Mouse (Mus musculus): ENCODE results near the gene Polk. TPM values are rescaled to one million over a fixed set of nuclear protein-coding genes. Genes with fewer than 3 reads are reported as not detected.

Gene Polk
- polyA plus RNA-seq, 1 experiment from 2014 or later = 7.6 TPM

DNA sequence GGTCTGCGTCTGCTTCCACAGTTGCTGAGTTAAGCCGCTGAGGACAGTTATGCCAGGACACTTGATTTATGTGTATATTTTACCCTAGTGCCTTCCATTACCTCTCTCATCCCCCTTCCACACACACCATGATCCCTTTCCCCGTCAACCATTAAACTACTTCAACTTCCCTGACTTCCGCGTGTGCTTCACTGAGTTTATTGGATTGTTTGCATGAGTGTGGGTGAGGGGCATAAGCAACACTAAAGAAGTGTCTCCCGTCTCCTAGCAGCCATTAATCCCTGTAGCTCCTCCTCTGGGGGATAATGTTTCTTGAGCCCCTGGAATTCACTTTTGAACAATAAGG, 28.6 kb upstream of the Polk start:
- Histone ChIP-seq H3K4me3 (ENCODE audit: control insufficient read depth in 1 of 2, insufficient read depth in 1 of 2, low read depth in 1 of 2, low read length in 2 of 2) (no peak overlapping the region), H3K36me3 (ENCODE audit: control insufficient read depth, insufficient read depth, low read length) (peaks cover 7% of the 10 kb centered on the region), H3K4me1 (ENCODE audit: control insufficient read depth in 2 of 2, insufficient read depth in 2 of 2, low read length in 2 of 2) (no peaks in the 10 kb centered on the region), H3K27me3 (ENCODE audit: control insufficient read depth, insufficient read depth, low read length) (no peaks in the 10 kb centered on the region), H3K9ac (ENCODE audit: low read length) (no peak overlapping the region), H3K4me2 (ENCODE audit: low read length) (no peak overlapping the region), H3K27ac (replicated peaks in 1 of 2; ENCODE audit: control insufficient read depth in 1 of 2, insufficient read depth in 1 of 2, low read depth in 2 of 2, low read length in 2 of 2) (no peak overlapping the region), H3K9me3 (ENCODE audit: control insufficient read depth, low read length) (no peaks in the 10 kb centered on the region)
- no peak for ATAC-seq (ENCODE audit: insufficient number of reproducible peaks, insufficient read depth, low FRiP score, low read depth)
- WGBS = 82% methylated on average over 6 of the region's 6 CpGs

DNA sequence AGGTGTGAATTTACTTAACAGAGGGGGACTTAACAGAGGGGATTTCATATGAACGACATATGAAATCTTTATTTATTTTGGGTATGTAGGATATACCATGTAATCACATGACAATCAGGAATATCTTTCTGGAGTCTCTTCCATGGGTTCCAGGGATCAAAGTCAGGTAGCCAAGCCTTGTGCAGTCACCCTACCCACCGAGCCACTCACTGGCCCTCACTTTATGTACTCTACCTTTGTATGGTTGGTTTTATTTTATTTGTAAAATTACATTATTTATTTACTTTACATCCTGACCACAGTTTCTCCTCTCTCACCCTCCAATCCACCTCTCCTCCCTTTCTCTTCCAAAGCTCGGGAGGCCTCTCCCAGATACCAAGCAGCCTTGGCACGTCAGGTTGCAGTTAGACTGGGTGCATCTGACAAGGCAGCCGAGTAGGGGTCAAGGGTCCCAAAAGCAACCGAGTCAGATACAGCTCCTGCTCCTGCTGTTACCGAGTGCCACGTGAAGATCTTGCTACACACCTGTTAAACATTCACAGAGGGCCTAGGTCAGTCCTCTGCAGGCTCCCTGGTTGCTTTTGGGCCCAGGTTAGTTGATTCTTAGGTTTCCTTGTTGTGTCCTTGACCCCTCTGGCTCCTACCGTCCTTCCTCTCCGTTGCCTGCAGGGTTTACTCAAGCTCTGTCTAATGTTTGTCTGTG, 28.1 kb upstream of the Polk start:
- Histone ChIP-seq H3K4me3 (ENCODE audit: control insufficient read depth in 1 of 2, insufficient read depth in 1 of 2, low read depth in 1 of 2, low read length in 2 of 2) (no peak overlapping the region), H3K36me3 (ENCODE audit: control insufficient read depth, insufficient read depth, low read length) (peaks cover 7% of the 10 kb centered on the region), H3K9ac (ENCODE audit: low read length) (no peak overlapping the region), H3K4me1 (ENCODE audit: control insufficient read depth in 2 of 2, insufficient read depth in 2 of 2, low read length in 2 of 2) (no peaks in the 10 kb centered on the region), H3K4me2 (ENCODE audit: low read length) (no peak overlapping the region), H3K27me3 (ENCODE audit: control insufficient read depth, insufficient read depth, low read length) (no peaks in the 10 kb centered on the region), H3K9me3 (ENCODE audit: control insufficient read depth, low read length) (no peaks in the 10 kb centered on the region), H3K27ac (replicated peaks in 1 of 2; ENCODE audit: control insufficient read depth in 1 of 2, insufficient read depth in 1 of 2, low read depth in 2 of 2, low read length in 2 of 2) (no peak overlapping the region)
- no peak for ATAC-seq (ENCODE audit: insufficient number of reproducible peaks, insufficient read depth, low FRiP score, low read depth)
- 82% methylated on average over 10 of the region's 10 CpGs for WGBS

DNA sequence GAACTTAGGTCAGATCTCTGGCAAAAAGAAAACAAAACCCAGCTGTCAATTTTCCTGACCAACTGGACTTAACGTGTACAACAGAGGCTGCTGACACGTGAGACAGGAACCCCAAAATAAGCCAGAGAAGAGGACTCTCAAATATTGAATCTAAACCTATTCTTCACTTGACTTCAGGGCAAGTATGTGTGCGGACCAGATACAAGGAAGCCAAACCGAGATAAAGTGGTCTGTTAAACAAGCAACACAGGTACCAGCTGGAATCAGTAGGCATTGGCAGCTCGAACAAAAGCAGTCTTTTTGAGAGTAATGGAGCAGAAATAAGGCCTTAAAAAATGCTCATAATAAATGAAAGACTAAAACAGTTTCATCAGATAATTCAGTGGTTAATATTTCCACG, 25.6 kb upstream of the Polk start:
- no peaks in the 10 kb centered on the region for H3K9me3 ChIP-seq (ENCODE audit: control insufficient read depth, low read length)
- no peaks in the 10 kb centered on the region for H3K27me3 ChIP-seq (ENCODE audit: control insufficient read depth, insufficient read depth, low read length)
- no peak overlapping the region for H3K27ac ChIP-seq (replicated peaks in 1 of 2; ENCODE audit: control insufficient read depth in 1 of 2, insufficient read depth in 1 of 2, low read depth in 2 of 2, low read length in 2 of 2)
- 70% methylated on average over 6 of the region's 6 CpGs for WGBS
- H3K4me2 ChIP-seq (ENCODE audit: low read length) = no peak overlapping the region
- no peak overlapping the region for H3K9ac ChIP-seq (ENCODE audit: low read length)
- ATAC-seq (ENCODE audit: insufficient number of reproducible peaks, insufficient read depth, low FRiP score, low read depth) = no peak
- no peaks in the 10 kb centered on the region for H3K4me1 ChIP-seq (ENCODE audit: control insufficient read depth in 2 of 2, insufficient read depth in 2 of 2, low read length in 2 of 2)
- H3K36me3 ChIP-seq (ENCODE audit: control insufficient read depth, insufficient read depth, low read length) = peaks cover 6% of the 10 kb centered on the region
- no peak overlapping the region for H3K4me3 ChIP-seq (ENCODE audit: control insufficient read depth in 1 of 2, insufficient read depth in 1 of 2, low read depth in 1 of 2, low read length in 2 of 2)

DNA sequence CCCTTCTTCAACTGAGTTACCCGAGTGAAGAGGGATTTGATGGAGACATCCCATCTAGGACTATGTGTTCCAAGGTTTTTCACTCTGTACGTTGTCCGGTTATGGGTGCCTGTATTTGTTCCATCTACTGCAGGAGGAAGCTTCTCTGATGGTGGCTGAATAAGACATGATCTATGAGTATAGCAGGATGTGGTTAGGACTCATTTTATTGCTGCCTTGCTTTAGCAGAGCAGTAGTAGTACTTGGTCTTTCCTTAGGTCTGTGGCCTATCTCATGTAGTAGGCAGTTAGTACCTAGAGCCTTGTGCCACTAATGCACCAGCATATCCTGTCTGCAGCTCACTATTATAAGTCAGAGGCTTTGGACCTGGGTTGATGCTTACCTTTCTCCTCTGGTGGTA, 12.7 kb upstream of the Polk start:
- Histone ChIP-seq H3K36me3 (ENCODE audit: control insufficient read depth, insufficient read depth, low read length) (peaks cover 2% of the 10 kb centered on the region; the same call in 1 of the 2 replicates), H3K9me3 (ENCODE audit: control insufficient read depth, low read length) (no peaks in the 10 kb centered on the region), H3K9ac (ENCODE audit: low read length) (no peak overlapping the region), H3K4me3 (ENCODE audit: control insufficient read depth in 1 of 2, insufficient read depth in 1 of 2, low read depth in 1 of 2, low read length in 2 of 2) (no peak overlapping the region), H3K4me2 (ENCODE audit: low read length) (no peak overlapping the region), H3K27ac (replicated peaks in 1 of 2; ENCODE audit: control insufficient read depth in 1 of 2, insufficient read depth in 1 of 2, low read depth in 2 of 2, low read length in 2 of 2) (no peak overlapping the region), H3K27me3 (ENCODE audit: control insufficient read depth, insufficient read depth, low read length) (no peaks in the 10 kb centered on the region), H3K4me1 (ENCODE audit: control insufficient read depth in 2 of 2, insufficient read depth in 2 of 2, low read length in 2 of 2) (peaks cover 0 to 11% of the 10 kb centered on the region in 2 experiments; a peak in 1 of 4 replicates)
- 96% methylated on average over 3 of the region's 3 CpGs for WGBS
- no peak for ATAC-seq (ENCODE audit: insufficient number of reproducible peaks, insufficient read depth, low FRiP score, low read depth)

DNA sequence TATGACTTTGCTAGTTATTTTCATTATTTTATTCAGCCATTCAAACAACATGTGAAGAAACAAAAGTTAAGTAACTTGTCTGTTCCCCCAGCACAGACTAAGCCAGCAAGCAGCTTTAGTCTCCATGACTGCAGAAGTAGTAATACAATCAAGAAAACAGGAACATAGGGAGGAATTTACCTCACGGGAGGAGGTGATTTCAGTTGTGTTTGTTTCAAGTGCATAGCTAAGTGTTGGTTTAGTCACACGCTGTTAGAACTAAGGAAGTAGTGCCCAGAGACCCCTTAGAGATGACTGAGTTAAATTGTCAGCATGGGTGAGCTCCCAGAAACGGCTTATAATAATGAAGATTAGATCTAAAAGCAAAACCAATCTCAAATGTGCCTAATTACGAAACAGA, 5.6 kb upstream of the Polk start:
- Histone ChIP-seq H3K9me3 (ENCODE audit: control insufficient read depth, low read length) (no peaks in the 10 kb centered on the region), H3K4me3 (ENCODE audit: control insufficient read depth in 1 of 2, insufficient read depth in 1 of 2, low read depth in 1 of 2, low read length in 2 of 2) (no peak overlapping the region), H3K27ac (replicated peaks in 1 of 2; ENCODE audit: control insufficient read depth in 1 of 2, insufficient read depth in 1 of 2, low read depth in 2 of 2, low read length in 2 of 2) (no peak overlapping the region), H3K4me2 (ENCODE audit: low read length) (no peak overlapping the region), H3K27me3 (ENCODE audit: control insufficient read depth, insufficient read depth, low read length) (no peaks in the 10 kb centered on the region), H3K36me3 (ENCODE audit: control insufficient read depth, insufficient read depth, low read length) (peaks cover 12% of the 10 kb centered on the region), H3K9ac (ENCODE audit: low read length) (no peak overlapping the region), H3K4me1 (ENCODE audit: control insufficient read depth in 2 of 2, insufficient read depth in 2 of 2, low read length in 2 of 2) (no peaks in the 10 kb centered on the region)
- WGBS = 68% methylated on average over 4 of the region's 4 CpGs
- no peak for ATAC-seq (ENCODE audit: insufficient number of reproducible peaks, insufficient read depth, low FRiP score, low read depth)

DNA sequence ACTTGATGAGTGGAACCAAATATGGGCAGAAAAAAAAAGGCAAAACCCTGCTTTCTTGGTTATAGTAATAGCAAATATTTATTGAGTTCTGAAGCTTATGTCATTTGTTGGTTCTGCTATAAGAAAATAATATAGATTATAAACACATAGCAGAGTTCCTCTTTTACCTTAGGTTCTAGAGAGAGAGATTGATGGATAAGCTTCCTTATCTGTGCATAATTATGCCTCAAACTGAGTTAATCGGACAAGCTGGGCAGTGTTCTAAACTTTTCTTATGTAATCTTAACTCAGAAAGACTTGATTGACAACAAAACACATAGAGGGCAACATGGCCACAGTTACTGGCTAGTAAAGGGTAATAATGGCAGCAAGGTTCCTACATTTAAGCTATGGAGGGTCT, 4.9 kb upstream of the Polk start:
- Histone ChIP-seq H3K4me3 (ENCODE audit: control insufficient read depth in 1 of 2, insufficient read depth in 1 of 2, low read depth in 1 of 2, low read length in 2 of 2) (no peak overlapping the region), H3K36me3 (ENCODE audit: control insufficient read depth, insufficient read depth, low read length) (peaks cover 12% of the 10 kb centered on the region), H3K27me3 (ENCODE audit: control insufficient read depth, insufficient read depth, low read length) (no peaks in the 10 kb centered on the region), H3K9me3 (ENCODE audit: control insufficient read depth, low read length) (no peaks in the 10 kb centered on the region), H3K9ac (ENCODE audit: low read length) (no peak overlapping the region), H3K27ac (replicated peaks in 1 of 2; ENCODE audit: control insufficient read depth in 1 of 2, insufficient read depth in 1 of 2, low read depth in 2 of 2, low read length in 2 of 2) (no peak overlapping the region), H3K4me1 (ENCODE audit: control insufficient read depth in 2 of 2, insufficient read depth in 2 of 2, low read length in 2 of 2) (no peaks in the 10 kb centered on the region), H3K4me2 (ENCODE audit: low read length) (no peak overlapping the region)
- no peak for ATAC-seq (ENCODE audit: insufficient number of reproducible peaks, insufficient read depth, low FRiP score, low read depth)
- WGBS = 75% methylated on average over 1 of the region's 1 CpGs

DNA sequence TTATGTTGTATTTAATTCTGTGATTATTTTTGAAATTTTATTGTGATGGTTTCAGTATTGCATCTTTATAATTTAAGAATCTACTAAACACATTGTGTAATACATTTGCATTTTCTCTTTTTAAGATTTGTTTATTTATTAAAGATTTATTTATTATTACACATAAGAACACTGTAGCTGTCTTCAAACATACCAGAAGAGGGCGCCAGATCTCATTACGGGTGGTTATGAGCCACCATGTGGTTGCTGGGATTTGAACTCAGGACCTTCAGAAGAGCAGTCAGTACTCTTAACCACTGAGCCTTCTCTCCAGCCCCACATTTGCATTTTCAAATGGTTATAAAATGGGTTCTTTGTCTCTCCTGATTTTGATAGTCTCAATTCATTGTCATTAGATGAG, 2.1 kb upstream of the Polk start:
- no peak overlapping the region for H3K27ac ChIP-seq (replicated peaks in 1 of 2; ENCODE audit: control insufficient read depth in 1 of 2, insufficient read depth in 1 of 2, low read depth in 2 of 2, low read length in 2 of 2)
- H3K4me2 ChIP-seq (ENCODE audit: low read length) = peak overlapping the region; percentile 79
- H3K9ac ChIP-seq (ENCODE audit: low read length) = no peak overlapping the region
- peaks cover 5% of the 10 kb centered on the region for H3K36me3 ChIP-seq (ENCODE audit: control insufficient read depth, insufficient read depth, low read length)
- H3K4me3 ChIP-seq (ENCODE audit: control insufficient read depth in 1 of 2, insufficient read depth in 1 of 2, low read depth in 1 of 2, low read length in 2 of 2) = peak overlapping the region in 1 of 2 experiments; percentile 98; a peak in 1 of 4 replicates
- ATAC-seq (ENCODE audit: insufficient number of reproducible peaks, insufficient read depth, low FRiP score, low read depth) = no peak
- H3K4me1 ChIP-seq (ENCODE audit: control insufficient read depth in 2 of 2, insufficient read depth in 2 of 2, low read length in 2 of 2) = peaks cover 0 to 5% of the 10 kb centered on the region in 2 experiments; a peak in 2 of 4 replicates
- 72% methylated on average over 2 of the region's 2 CpGs for WGBS
- H3K27me3 ChIP-seq (ENCODE audit: control insufficient read depth, insufficient read depth, low read length) = no peaks in the 10 kb centered on the region
- no peaks in the 10 kb centered on the region for H3K9me3 ChIP-seq (ENCODE audit: control insufficient read depth, low read length)
